Mouse (Mus musculus) skeletal muscle tissue, postnatal 0 days (tissue): ENCODE measurements around the gene Plek2. TPM values are rescaled to one million over a fixed set of nuclear protein-coding genes. Genes with fewer than 3 reads are reported as not detected.

Source experiments
- polyA plus RNA-seq: library from polyadenylated mRNA; unstranded; fragments of >200 nt; fragmentation: Nextera tagmentation; extraction: Ambion mirVana; gene quantifications from 2 replicates; pipeline ENCODE4 v1.2.1, GENCODE M21; 2015

Plek2 gene
- polyA plus RNA-seq = 0.21 and 0.95 TPM in 2 replicates

GRCm38 (mm10) chr12:78906707-78907162, at the start of gene Plek2:
Gene Plek2, minus strand, starts transcription at chr12:78906964.

GRCm38 (mm10) chr12:78861496-78862253, 45.1 kb downstream of the Plek2 start, which contains the start of the genes Atp6v1d and Eif2s1:
Gene Atp6v1d, minus strand, starts transcription at chr12:78861638.
Gene Eif2s1, plus strand, starts transcription at chr12:78861819.

Other genes starting within 250 kb of the Plek2 start
- gene Fam71d, start 215.4 kb downstream of the Plek2 start, polyA plus RNA-seq = not detected in 2 replicates
- gene Mpp5, start 158.1 kb downstream of the Plek2 start, polyA plus RNA-seq = 17.4 and 19.5 TPM in 2 replicates
- gene Atp6v1d, start 45.3 kb downstream of the Plek2 start, polyA plus RNA-seq = 59.2 and 59.4 TPM in 2 replicates
- gene Eif2s1, start 45.1 kb downstream of the Plek2 start, polyA plus RNA-seq = 76.6 and 80.7 TPM in 2 replicates
- 2.5 and 3.5 TPM in 2 replicates for gene Tmem229b, start 100.7 kb upstream of the Plek2 start, polyA plus RNA-seq
- 0.42 and 0.54 TPM in 2 replicates for gene Plekhh1, start 122.2 kb upstream of the Plek2 start, polyA plus RNA-seq
- gene Pigh, start 182.7 kb upstream of the Plek2 start, polyA plus RNA-seq = 5.1 and 7.2 TPM in 2 replicates
- not detected in 2 replicates for gene Arg2, start 223.8 kb upstream of the Plek2 start, polyA plus RNA-seq